Mouse (Mus musculus) spleen, adult 18-20 months (tissue): ENCODE measurements around the gene Elmo2.

Experiments
- DNase-seq, 2 experiments: peaks; one replicate each; pipeline ENCODE4 v3.0.0; 2022; ENCODE audit warnings: mixed read lengths in 2 of 2

Elmo2 gene

DNA sequence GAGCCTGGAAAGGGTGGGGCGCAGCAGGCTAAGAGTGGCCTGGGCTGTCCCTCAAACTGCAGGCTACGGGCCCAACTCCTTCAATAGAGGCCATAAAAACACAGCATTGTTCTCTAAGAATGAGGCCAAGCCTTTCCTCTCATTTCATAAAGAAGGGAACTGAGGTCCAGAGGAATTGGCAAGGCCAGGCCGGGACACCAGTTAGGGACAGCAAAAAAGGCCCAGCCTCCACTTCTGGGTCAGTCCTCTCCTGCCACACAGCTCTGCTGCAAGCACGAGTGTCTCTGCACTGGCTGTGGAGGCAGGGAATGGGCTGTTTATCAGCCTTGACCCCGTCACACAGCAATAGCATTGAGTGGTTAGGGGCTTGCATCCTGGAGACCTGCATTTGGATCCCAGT, 2.8 kb downstream of the Elmo2 start:
- no peak for DNase-seq

DNA sequence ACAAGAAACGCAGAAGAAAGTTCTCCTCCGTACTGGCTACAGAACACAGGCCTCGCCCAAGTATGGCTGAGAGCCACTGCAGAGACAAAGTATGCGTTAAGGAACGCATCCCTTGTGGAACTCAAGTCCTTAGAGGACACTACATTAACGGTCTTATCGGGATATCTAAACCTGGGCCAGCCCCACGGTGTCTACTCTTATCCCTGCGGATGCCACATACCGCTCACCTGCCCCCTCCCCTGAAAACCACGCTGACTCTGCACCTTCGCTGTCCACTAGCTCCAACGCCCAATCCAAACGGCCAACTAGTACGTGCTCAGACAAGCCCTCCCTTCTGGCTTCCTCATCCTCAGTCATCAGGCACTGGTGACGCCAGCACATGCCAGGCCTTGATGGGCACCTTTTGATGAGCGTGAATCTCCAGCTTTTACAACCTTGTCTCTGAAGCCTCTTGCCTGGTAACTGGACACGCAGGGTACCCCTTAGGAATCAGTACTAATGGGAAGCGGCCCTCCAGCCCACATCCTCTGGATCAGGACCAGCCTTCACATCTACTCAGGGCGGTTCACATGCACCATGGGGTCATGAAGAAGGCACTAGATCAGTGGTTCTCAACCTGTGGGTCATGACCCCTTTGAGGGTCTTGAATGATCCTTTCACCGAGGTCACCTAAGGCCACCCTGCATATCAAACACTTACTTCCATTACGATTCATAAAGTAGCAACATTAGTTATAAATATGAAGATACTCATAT, 4.1 kb downstream of the Elmo2 start:
- no peak for DNase-seq

DNA sequence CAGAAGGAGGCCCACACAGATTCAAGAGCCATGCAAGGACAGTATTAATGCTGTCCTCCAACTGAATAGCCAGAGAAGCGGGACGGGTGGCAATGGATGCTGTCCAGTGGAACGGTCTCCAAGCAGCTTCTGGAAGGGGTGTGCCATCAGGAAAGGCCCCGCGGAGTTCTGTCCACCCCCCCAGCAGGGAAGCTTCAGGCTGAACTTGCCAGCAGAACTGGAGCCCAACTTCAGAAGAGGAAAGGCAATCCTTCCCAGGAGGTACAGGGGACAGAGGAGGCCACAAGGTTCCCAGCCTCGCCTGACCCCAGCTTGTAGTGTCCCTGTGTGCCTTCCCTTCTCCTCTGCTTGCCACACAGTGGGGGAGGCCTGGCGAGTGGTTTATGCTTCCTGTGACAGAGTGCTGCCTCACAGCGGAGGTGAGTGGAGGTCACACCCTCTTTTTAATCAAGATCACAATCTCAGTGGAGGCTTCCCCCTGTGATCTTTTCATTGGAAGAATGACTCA, 4.8 kb downstream of the Elmo2 start:
- no peak for DNase-seq

DNA sequence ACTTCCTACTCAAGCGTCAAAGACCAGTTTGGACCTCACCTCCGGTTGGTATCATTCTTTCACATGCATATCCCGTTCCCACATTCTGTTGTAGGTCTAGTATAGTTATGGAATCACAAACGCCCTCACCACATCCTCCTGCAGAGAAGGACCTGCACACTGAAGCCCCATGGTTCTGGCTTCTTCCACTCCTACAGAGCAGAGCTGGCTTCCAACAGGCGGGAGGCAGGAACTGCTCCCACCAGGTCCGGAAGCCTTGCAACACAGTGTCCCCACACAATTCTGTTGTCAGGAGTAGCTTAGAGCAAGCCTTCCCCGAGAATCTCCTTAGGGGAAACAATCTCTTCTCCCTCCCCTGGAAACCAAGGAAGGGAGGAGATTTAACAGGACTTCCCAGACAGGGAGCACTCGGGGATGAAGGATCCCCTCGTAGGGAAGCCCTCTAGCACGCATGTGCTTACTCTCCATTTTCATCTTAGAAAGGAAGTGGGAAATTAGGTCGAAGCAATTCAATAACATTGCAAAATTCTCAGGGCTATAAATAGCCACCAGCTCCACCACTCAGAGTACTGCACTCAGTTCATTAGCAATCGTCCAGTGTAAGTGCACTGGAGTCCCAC, 5.6 kb downstream of the Elmo2 start:
- DNase-seq, result no peak

DNA sequence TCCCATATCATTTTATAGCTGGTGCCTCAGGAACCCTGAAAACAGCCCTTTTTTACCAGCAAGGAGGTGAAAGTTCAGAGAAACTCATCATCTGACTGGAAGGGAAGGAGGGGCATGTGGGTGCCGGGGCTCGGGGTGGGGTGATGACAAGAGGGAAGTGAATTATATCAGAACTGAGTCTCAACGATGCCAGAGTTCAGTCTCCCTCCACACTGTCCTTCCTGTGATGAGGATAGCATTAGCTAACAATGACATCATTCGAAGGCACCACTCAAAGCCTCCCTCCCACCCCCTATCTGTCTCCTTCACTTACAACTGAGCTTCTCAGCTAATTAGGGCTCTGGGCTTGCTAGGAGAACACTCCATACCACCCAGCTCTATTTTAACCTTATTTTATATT, 6.8 kb downstream of the Elmo2 start:
- no peak for DNase-seq

DNA sequence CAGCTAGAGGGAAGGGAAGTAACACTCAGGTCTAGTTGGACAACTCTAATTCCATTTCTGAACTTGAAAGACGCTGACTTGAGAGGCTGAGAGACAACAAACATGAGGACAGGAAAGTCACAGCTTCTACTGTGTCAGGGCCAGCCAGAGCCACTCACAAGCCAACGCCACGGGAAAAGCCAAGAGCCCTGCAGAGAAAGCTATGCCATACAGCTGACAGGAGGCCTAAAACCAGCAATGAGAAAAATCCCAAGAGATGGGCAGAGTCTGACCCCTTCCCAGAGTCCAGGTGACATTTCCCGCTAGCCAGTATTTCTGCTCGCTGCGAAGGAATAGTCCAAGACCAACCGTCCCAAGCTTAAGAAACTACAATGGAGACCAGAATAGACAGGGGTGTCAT, 7.3 kb downstream of the Elmo2 start:
- DNase-seq, result no peak

DNA sequence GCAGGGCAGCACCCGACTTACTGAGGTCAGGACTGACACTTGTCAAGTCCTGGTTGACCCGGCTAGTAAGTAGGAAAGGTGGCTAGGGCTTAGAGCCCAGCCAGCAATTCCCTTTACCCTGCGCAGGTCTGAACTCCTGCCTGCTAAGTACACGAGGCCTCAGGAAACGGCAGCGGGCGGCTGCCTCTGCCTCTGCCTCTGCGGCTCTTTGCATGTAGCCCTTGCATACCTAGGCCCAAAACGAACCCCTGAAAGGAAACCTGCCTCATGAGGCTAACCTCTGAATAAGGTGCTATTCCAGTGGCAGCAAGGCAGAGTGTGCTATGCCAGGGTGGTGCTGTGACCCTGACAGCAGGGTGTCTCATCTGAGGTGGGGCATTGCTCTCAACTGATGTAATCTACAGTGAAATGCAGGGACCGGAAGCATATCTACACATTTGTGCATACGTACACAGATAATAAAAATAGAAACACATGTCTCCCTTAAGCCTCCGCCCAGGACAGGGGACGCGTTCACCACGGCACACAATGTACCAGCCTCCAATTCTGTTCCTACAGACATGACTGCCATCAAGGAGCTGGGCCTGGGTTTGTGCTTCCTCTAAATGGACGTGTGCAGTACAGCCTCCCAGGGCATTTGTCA, 8.5 kb downstream of the Elmo2 start:
- DNase-seq, result no peak

DNA sequence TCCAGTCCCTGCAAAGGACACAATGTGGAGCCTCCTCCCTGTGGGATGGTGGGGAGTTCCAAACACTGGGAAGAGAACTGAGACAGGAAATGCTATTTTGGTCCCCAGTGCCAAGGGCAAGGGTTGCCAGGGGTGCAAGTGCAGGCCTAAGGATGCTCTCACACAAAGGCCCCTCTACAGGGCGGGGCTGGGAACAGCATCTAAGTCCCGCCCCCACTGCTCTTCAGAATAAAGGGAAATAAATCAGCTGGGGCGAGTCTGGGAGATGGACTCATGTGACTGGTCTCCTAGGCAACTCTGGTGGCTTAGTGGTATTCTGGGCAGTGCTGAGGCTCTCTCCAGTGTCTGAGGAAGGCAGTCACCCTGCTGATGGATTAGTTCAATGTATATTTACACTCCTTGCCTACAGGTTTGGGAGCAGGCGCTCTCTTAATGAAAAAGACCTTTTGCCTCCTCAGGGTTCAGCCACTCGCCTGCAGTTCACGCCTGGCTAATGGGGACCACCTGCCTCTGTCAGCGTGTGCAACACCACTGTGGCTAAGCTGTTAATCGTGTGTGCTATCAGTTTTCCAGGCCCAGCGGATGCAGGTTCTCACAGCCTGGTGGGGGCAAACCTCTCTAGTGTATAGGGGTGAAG, 9.3 kb downstream of the Elmo2 start:
- DNase-seq, result no peak

DNA sequence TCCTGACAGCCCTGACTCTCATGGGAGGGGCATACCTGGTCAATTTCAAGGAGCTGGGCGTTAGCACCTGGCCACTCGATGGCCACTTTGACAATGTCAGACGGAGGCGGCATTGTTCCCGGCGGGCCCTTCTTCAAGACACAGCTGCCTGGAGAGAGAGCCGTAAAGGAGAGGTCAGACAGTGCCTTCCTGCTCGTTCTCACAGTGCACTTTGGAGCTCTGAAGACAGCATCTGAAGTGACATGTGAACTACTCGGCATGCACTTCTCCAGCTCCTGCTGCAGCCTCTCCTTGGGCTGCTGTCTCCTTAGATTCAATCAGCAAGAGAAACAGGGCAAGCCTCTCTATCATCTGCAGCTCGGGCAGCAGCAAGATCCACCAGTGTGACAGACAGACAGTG, 10.1 kb downstream of the Elmo2 start:
- DNase-seq, result no peak

DNA sequence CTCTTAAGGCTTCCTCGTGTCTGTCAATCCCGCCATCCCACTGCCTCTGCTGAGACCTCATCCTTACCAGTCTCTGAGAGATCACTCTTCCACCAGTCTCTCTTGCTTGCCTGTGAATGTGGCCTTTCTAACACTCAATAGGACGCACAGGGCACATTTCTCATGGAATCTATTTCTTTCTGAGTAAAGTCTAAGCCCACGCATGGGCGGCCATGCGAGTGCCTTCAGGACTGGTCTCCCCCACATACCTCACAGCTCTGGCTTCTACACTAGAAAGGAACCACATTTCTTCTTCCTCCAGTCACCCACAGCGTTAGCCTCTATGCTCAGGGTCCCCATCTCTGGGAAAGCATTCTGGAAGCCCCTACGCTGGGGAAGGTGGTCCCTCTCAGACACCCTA, 12.1 kb downstream of the Elmo2 start:
- no peak for DNase-seq

DNA sequence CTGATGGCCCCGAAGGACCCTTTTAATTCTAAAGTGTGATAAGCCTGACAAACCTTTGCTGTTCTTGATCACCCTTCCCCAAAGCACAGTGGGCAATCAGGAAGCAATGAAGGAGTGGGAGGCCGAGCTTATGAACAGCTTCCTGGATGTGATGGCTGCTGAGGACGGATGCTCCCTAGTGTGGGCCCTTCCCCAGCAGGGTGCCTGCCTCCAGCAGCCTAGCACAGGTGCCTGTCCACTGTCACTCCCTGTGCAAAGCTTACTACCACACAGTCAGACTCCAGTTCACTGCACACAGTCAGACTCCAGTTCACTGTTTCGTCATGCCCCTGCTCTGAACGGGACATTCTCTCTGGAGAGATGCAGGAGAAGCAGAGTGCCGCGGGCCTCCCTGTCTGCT, 13.9 kb downstream of the Elmo2 start:
- DNase-seq, result no peak

DNA sequence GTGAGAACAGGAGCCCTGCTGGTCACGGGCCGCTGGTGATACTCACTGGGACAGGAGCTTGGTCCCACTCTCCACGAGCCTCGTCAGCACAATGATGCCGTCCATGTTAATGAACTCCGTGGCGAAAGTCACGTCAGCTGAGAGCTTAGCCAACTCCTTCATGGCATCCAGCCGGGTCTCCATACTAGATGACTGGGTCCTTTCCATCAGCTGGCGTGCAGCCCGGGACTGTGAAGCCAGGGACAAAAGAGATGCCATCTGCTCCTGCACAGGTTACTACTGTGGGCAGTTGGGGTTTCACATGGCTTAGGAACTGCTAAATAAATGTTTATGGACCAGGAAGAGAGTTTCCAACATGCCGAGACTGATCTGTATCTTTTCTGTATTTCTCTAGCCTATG, 14.7 kb downstream of the Elmo2 start:
- no peak for DNase-seq

DNA sequence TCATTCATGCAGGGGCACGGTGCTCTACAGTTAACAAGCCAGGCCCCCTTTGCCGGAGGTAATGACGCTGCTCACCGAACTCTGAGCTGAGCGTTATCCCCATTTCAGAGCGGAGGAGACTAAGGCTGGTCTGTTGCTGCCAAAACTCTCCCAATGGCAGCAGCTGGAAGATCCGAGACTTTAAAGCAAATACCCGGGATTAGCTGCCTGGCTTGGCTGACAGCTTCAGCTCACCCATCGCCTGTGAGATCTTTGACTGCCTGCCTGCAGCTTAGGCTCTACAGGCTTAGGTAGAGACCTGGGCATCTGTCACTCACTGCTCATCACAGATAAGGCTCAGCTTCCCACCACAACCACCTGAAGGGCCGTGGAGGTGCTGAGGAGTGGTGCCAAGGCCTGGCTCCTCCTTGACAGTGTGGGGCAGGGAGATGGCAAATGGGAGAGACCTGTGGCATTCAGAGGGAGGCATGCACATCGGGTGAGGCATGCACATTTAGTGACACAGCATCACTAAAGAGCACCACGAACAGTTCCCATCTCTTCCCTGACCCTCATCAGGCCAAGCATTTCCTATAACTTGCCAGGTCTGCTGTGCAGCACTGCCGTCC, 15.4 kb downstream of the Elmo2 start:
- DNase-seq, result no peak

DNA sequence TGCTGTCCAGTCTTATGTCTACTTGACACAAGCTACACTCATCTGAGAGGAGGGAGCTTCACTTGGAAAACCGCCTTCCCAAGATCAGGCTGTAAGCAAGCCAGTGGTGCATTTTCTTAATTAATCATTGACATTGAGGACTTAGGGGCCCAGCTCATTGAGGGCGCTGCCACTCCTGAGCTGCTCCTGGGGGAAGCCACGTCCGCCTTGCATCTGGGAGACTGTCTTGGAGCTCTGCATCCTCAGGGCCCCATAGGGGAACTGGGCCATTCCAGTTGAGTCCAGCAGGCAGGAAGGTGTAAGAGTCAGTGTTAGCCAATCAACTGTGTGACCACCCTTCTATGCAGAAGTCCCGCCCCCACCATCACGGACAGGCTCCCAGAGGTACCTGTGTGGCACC, 18.5 kb downstream of the Elmo2 start:
- DNase-seq, result no peak

DNA sequence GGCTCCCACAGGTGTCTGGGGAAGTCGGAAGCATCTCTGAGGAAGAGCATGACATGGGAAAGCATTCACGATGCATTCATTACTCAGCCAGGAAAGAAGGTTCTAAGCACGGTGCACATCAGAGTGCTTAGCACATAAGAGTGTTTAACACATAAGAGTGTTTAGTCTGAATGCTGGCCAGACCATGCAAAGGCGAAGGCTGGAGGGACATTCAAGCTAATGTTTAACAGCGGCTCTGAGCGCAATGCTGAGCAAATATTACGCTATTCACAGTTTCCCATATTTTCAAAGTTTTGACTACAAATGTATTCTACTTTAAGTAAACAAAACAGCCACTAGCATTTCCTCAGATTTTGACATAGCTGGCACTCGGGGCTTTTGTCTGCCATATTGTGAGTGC, 20.8 kb downstream of the Elmo2 start:
- DNase-seq, result no peak

DNA sequence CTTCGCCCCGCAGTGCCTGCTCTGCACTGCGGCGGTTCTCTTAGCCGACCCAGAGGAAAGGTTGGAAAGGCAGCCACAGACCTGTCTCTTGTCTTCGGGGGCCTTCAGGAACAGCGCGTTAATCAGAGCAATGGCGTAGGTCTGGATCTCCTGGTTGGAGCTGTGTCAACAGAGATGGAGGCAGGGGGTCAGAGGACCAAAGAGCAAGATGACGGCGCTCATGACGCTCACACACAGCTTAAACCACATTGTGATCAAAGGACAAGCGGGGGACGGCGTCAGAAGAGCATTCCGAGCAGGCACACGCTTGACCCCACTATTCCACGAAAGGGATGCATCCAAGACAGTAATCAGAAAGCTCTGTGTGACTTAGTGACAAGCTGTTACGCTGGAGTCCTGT, 21.5 kb downstream of the Elmo2 start:
- no peak for DNase-seq

DNA sequence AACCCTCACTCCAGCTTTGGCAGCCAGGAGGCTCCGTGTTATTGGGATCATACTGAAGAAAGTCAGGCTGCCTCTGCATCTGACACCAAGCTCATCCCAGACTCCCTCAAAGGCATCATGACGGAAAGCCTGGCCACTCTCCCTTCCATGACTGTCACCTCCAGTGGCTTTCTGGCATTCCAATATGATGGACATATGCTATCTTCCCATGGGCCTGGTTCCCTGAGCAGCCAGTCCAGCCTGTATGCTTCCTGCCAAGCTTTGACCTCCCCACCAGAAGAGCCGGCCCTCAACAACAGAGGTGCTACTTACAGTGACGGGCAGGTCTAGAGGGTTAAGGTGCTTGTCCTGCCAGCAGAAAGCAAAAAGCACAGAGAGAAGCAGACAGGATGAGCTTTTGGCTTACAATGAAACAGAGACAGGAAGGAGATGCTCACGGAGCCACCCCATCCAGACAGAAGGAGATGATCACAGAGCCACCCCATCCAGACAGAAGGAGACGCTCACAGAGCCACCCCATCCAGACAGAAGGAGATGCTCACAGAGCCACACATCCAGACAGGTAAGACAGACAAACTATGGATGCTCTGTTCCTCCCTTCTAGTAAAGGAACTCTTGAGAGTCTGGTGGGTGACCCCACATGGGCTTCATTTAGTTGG, 22.8 kb downstream of the Elmo2 start:
- DNase-seq, result no peak

DNA sequence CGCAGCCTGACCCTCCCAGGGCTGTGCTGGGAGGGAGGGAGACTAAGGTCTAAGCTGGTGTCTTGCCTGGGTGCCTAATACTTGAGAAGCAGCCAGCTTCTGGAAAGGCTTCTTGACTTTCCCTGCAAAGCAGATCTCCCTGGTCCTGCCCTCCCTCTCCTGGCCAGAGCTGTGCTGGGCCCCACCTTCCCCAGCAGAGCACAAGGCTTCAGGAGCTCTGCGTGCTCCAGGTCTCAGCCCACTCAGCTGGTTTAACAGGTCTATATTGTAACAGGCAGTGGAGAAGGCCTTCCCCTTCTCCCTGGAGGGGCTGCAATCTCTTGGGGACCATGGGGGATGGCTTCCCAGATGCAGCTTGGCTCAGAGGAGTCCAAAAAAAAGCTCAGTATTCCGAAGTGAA, 24.9 kb downstream of the Elmo2 start:
- DNase-seq, result no peak

DNA sequence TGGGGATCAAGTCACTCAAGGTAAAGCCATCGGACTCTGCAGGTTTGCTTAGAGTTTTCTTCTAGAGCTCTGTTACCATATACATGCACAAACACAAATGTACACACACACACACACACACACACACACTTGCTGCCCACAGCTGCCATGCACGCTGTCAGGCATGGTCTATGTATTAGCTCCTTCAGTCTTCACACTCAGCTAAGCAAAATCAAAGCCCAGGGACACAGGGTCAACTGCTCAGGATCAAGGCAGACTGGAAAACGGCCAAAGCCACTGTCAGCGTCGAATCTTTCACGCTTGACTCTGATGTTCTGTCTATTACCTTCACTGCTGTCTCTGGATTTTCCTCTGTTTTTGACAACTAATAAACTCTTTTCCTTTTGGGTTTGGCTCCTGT, 25.4 kb downstream of the Elmo2 start:
- DNase-seq, result no peak

DNA sequence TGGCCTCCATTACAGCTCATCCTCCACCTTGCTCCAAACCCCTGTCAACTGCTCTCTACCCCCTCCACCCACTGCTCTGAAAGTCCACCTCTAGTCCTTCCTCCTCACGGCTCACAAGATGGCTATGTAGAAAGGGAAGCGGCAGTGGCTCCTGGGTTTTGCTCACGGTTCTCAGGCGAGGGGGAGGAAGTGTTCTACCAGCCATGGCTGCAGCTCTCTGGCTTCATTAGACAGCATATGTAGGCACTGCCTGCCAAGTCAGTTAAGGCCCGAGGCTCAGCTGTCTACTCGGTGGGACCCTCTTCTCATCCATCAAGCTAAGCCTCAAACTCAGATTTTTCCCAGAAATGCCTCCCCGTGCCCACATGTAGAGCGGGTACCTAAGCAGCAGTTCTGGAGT, 25.9 kb downstream of the Elmo2 start:
- DNase-seq, result no peak

DNA sequence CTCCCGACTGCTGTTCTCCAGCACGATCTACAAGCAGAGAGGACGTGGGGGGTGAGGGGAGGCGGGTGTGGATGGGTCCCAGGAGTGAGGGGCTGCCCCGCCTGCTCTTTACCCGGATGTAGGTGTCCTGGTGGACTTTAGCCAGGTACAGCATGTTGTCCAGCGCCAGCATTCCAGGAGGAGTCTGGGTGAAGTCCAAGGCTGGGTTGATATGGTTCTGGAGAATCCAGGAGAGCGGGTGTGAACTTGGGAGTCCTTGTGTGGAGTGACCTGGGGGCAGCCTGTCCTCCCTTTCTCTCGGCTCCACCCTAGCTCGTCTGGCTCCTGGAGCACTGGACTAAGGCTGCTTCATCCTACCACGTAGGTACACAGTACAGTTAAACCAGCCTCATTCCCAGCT, 28.9 kb downstream of the Elmo2 start:
- DNase-seq, result no peak

DNA sequence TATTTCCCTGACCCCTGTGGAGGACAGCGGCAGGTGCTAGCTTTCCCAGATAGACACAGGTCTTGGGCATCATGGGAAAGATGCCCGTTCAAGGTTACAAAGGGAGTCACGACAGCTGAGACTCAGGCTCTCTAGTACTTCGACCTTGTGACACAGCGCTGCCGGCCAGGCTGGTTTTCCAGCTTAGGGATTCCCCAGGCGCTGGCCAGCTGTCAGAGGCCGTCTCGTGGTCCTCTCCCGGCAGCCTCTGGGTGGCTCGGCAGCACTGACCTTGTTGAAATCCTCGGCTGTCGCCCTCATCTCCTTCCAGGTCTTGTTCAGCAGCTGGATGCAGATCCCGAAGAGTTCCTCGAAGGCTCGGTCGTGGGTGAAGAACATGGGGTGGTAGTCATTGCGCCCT, 29.7 kb downstream of the Elmo2 start:
- no peak for DNase-seq
